Mouse (Mus musculus) liver, postnatal 0 days (tissue): ENCODE data around the gene Ccdc33.

Experiments
- CTCF ChIP-seq: sonication (generic); IDR thresholded peaks from 2 replicates; pipeline ENCODE4 v1.5.1; 2016; ENCODE audit warnings: antibody characterized with exemption, low read depth
- EP300 ChIP-seq: IDR thresholded peaks from 2 replicates; pipeline ENCODE4 v1.6.1; 2016; ENCODE audit warnings: antibody characterized with exemption, low read depth, mild to moderate bottlenecking

DNA sequence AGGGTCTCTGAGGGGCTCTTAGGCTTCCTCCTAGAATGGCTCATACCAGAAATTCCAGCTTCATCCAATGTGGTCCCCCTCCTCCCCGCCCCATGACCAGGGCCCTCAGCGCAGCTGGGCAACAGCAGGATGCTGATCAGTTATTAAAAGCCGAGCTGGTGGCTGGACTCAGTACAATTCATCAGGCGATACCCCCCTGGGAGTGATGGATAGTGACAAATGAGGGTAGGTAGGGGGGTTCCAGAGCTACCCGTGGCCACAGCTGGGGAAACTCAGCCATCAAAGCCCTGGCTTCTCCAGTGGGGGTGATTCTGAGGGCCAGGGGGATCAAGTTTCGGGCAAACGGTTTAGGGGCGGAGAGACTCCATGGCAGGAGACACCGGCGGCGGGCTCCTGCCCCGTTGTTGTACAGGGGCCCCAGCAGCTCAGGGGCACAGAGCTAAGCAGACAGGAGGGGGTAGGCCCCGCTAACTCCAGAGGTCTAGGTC is 10.3 kb upstream of the Ccdc33 start:
- TF ChIP-seq CTCF: no peak
- TF ChIP-seq EP300: no peak
